Mouse (Mus musculus): ENCODE results near the gene Fst.

Gene Fst

DNA sequence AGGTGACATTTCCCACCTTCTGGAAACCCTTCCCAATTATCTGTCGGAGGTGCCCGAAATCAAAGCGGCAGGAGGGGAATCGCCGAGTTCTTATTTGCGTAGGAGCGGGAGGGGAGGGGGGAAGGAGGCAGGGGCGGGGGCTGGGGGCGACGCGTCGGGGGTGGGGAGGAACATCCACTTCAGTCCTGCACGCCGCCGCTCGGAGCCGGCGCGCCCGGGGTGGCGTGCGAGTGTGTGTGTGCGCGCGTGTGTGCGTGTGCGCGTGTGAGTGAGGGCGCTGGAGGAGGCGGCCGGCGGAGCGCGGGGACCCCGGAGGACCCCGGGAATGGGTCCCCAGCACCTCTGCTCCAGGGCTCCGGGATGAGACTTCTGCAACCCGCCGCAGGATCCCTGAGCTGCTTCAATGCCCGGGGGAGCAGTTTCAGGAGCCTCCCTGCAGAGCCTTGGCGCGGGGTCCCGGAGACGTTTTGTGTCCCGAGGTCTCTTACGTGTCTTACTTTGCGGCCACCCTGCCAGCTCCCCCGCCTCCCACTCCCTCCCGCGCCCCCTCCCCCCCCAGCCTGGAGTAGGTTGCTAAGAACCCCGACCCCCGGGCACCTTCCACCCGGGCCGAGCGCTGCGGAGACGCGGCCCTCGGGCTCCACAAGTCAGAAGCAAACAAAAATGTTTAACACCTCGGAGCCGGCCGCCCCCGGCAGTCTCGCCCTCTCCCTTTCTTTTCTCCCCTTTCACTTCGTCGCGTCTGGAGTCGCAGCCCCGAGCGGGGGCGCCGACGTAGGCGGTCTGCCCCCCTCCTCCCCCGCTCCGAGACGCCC is at the start of gene Fst:
TSS of gene Fst (minus strand) at position 66 of the 815 bp plus-strand sequence.
- no peak for DNase-seq (ENCODE audit: low read depth, low spot score)

DNA sequence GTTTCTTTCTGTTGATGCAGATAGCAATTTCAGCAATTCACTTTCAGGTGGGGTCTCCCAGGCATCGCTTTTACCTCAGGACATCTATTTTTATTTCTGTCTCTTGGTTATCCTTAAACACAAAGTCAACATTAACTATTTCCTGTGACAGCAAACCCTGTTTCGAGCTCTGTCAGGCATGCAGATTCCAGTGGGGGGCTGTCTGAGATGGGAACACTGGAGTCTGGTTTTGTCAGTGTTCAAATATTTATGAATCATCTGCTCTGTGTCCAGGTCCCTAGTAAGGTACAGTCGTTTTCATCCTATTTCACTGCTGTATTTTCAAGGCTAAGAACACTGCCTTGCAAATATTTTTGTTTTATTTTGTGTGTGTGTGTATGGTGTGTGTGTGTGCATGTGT is 35.1 kb upstream of the Fst start:
- DNase-seq (ENCODE audit: low read depth, low spot score), result no peak

DNA sequence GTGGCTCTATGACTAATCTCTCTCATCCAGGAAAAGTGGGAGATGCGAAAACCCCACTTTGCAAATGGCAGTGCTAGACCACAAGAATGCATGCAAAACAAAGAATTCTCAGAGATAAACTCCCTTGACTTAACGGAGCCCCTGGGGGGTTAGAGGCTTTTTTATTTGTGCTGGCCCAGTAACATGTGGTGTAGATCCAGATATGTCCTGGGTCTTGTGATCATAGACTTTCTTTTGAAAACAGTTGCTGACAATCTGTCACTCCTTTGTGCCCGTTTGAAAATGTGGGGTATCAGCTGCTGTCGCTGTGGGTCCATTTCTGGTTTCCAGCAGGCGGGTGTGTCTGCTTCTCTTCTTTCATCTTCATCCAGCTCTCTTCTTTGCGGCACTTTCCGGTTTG is 29.4 kb upstream of the Fst start:
- DNase-seq (ENCODE audit: low read depth, low spot score), result no peak

DNA sequence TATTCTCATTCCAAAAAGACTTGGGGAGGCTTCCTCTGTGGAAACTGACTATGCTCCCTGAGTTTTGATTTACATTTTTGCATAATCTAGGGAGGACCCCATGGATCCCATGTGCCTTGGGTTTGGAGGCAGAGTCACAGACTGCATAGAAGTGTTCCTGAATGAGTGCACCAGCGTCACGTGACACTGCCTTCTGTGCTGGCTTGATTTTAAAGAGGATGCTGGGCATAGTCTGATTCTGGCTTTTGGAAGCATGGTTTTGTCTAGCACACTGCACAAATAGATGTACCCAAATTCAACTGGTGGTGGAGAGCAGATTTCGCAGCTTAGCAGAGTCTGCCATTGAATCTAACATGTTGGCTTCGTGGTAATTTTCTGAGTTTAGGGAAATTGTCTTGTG is 19.6 kb upstream of the Fst start:
- no peak for DNase-seq (ENCODE audit: low read depth, low spot score)

DNA sequence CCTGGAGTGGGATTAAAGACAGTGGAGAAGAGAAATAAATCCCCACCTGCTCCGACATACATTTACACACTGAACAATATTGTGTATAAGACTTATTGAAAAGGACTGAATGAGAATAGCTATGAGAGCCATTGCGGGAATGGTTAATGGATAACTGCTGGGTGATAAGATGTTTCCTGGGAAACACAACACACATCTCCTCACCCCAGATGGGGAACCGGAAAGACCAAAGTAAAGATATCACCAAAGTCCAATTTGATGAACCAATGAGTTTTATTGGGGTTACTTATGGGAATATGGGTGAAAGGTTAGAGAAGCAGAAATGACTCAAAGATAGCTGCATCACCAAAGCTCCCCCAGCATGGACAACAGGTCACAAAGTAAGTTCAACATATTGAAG is 11.2 kb upstream of the Fst start:
- no peak for DNase-seq (ENCODE audit: low read depth, low spot score)

DNA sequence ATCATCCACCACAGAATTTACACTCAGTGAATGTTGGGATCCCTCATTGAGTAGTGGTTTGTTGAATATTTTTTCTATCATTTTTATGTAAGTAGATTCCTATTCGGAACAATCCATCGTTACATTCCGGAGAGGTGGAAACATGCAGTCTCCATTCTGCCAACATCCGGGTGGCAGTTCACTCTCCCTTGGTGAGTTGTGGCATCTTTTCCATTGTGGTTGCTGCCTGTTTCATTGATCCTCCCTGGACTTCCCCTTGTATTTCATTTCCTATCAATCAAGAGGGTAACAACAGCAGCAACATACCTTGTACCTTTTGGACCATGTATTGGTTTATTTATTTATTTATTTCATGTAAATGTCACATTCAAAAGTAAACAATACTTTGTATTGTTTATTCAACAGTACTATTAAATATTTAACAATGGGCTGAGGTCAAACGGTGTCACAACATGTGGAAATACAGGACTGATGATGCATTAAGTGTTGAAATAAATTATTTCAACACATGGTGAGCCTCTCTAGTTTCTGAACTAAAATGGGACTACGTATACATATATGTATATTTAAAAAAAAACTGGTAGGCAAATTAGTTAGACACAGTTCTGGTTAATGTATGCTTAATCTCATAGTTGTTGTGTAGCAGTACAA is 7.6 kb upstream of the Fst start:
- no peak for DNase-seq (ENCODE audit: low read depth, low spot score)

DNA sequence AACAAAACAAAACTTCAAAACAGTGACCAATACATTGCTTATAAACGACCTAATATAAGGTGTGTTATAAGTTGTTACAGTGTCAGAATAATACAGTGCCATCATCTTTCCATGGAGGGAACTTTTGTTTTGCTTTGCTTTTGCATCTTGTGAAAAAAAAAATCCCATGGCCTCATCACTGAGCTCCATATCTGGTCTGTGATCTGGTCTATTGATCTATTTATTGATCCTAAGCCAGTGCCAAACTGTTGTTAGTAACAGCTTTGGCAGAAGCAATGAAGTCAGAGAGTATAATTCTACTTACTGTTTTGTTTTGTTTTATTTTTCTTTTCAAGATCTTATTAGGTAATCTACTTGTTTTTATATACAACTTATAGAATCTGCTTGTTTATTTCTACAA is 6.6 kb upstream of the Fst start:
- no peak for DNase-seq (ENCODE audit: low read depth, low spot score)

DNA sequence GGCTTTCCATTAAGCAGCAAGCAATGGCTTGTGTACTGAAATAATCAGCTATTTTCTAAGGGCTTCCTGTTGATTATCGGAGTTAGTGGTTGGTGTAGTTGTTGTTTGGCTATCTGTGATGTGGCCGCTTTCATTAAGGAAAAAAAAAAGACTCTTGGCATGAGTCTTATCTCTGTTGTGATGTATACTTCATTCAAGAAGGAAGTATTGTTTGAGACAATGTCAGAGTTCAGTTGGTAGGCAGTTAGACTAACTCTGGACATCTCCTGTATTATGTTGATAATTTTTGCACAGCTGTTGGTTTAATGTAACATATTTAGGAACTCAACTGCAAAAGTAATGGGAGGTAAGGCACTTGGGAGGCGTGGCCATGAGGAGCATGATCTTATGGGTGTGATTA is 6.1 kb upstream of the Fst start:
- DNase-seq (ENCODE audit: low read depth, low spot score), result no peak

DNA sequence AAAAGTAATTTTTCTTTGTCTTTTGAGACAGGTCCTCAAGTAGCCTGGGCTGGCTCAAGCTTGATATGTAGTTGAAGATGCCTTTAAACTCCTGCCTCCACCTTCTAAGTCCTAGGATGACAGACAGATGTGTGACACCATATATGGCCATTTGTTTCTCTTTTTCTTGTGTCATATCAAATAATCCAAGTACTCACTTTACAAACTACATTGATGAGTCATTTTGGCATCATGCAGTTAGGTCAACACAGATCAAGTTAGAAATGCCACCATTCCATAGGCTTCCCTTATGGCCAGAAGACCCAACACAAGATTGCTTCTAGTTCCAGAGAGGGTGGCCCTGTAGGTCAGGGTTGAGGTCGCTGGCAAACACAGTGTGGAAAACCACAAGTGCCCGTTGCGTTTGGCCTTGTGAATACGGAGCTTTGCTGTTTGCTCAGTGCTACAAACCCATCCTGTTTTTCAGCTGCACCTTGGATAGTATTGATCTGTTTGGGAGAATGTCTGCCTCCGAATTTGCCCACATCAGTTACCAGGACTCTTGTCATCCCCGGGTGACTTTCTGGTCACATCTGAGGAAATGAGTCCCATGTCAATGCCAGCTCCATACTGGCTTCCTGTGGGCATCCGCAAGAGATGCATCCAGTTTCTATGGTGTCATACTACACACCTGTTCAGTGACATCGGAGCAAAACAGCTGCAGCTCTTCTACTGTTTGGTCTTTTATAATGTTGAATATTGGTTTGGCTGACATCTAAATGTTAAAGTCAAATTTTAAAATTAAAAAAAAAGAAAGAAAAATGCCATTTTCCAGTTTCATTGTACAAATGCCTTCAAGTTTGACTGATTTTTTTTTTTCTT is 4.0 kb upstream of the Fst start:
- DNase-seq (ENCODE audit: low read depth, low spot score), result no peak

DNA sequence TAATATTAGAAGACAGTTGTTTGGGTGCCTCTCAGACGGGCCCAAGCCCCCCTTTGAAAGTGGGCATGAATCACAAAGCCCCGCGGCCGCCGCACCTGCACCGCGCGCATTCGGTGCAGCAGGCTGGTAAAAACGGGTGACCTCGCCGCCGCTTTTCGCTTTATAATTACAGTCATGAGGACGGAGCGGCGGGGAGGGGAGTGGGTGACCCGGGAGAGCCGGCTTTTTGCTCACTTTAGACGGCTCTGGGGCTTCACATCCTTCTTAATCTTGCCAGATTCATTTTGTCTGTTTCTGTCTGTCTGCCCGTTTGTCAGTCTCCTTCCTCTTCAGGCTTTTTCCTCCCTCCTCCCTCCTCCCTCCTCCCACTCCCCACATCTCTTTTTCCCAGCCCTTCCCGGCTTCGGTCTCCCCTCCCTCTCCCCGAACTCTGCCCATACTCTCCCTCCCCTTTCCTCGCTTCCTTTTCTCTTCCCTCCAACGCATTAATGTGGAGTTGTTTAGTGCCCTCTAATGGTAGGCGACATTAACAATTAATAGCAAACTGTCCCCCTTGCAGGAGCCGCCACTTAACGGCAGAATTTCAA is 1.6 kb upstream of the Fst start:
- no peak for DNase-seq (ENCODE audit: low read depth, low spot score)

DNA sequence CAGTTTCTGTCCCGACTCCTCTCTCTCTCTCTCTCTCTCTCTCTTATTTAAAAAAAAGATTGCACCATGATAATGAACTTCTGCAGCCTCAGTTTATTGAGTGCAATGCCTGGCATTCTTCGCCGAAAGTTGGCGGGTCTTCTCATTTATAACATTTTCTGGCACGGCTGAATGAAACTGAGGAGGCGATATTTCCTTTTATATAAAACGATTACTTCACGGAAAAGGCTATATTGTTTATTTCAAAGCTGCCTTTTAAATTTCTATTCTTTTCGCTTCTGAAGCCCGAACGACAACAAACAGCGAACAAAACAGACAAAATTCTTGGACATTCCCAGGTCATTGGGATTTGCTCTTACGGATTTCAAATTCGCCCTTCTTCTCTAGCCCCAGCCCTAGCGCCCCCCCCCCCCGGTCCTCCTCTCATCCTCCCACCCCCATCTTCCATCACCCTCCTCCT is 980 bp upstream of the Fst start:
- no peak for DNase-seq (ENCODE audit: low read depth, low spot score)

DNA sequence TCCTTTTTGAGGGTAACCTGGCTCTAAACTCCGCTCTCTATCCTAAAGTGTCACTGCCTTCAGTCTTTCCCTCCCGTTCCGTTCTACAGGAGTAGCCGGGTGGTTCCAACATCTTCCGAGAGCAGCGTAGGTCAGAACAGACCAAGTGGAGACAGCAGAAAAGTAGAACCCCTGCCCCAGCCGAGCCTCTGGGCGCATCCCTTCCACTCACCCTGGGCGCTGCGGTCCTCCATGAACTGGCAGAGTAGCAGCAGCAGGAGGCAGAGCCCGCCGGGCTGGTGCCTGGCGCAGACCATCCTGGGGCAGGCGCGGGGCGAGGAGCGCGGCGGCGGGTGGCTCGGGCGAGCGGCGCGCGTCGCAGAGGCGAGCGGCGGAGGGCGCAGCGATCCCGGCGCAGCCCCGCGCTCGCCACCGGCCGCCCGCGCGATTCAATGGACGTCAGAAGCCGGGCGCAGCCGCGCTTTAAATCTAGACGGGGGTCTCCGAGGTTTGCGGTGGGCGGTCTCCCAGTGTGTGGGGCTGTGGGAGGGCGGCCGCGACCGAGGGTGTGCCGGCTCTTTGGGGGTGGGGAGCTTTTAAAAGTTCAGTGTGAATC is 363 bp downstream of the Fst start:
- no peak for DNase-seq (ENCODE audit: low read depth, low spot score)

DNA sequence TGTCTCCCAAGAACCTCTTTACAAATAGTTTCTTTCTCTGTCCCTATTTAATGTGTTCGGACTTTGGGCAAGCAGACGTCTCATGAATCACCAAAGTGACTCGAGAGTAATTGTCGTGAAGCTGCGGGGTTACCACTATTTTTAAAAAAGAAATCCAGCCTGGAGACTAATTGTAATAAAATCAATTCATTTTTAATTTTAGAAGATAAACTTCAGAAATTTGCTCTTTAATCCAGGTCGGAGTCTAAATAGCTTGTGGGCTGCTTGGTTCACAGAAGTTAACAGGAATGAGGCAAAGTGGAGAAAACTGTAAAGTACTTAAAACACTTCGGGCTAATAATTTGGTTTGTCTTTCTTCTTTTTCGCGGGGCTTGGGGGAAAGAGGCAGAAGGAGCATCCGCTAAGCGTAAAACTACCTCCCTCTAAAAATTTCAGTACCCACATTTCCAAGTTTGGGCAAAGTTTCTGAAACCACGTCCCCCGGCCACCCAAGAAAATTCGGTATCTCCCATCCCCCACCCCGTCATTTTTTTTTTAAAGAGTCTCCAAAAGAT is 1.1 kb downstream of the Fst start:
- DNase-seq (ENCODE audit: low read depth, low spot score), result no peak

DNA sequence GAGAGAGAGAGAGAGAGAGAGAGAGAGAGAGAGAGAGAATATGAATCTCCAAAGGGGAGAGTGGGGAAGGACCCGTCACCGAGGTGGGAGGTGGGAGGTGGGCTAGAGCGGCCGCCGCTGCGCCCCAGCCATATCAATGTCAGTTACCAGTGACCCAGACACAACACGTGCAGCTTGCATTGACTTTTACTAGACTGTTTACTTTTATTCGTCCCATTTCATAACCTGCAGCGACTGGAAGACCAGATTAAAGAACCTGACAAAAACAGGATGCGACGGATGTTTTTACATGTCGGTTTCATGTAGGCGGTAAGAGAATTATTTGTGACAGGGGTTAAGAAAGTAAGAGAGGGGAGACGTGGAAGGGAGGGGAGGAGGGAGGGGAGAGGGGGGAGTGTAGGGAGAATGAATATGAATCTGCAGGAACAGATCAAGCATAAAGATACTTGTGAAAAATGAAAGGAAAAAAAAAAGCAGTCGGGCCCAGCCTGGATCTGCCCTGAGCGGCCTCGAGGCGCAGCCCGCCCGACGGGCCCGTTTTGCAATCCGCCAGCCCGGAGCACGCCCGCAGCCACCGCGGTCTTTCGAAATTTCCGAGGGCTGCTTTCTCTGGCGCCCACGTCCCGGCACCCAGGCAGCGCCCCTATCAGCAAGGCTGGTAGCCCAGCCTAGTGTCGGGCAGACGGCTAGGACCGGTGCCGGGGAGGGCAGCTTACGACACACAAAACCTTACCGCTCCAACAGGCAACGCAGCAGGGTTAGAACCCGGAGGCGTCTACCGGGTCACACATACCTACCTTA is 1.8 kb downstream of the Fst start:
- no peak for DNase-seq (ENCODE audit: low read depth, low spot score)

DNA sequence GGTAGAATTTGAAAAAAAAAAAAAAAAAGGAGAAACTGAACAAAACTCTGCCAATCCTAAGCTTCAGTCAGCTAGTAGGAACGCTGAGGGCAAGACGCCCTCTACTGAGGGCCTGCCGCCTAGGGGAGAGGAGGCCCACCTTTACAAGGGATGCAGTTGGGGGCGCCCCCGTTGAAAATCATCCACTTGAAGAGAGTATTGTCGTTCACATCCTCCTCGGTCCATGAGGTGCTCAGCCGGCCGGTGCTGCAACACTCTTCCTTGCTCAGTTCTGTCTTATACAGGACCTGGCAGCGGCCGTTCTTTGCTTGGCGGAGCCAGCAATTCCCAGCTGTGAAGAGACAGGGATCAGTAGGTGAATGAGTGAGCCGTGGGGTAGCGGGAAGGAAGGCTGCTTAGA is 2.5 kb downstream of the Fst start:
- DNase-seq (ENCODE audit: low read depth, low spot score), result no peak

DNA sequence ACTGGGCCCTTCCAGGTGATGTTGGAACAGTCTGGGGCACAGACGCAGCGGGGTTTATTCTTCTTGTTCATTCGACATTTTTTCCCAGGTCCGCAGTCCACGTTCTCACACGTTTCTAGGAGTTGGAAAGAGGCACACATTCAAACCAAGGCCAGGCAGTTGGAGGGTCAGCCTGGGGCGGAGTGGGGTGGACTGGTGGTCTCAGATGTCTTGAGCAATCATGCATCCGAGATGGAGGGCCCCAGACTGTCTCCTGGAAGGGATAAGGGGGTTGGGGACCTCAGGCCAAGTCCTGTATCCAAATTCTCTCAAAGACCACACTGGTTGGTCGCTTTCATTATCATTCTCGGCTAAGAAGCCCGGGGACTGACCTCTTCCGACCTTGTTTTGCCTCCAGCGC is 3.0 kb downstream of the Fst start:
- no peak for DNase-seq (ENCODE audit: low read depth, low spot score)

DNA sequence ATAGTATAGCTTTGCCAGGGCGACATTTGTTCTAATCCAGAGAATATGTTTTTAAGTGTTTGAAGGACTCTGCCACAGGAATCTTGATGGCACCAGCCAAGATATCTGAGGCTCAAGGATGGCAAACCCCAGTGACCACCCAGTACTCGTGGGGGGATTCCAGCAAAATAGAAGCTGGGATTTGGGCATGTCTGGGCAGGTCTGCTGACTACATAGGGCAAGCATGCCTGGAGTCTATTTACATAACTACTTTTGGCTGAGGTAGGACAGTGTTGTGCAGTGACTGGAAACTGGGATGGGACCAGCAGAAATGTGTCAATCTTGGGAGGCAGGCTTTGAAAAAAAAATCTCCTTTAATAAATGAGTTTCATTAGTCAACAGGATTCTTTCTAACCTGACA is 11.5 kb downstream of the Fst start:
- no peak for DNase-seq (ENCODE audit: low read depth, low spot score)

DNA sequence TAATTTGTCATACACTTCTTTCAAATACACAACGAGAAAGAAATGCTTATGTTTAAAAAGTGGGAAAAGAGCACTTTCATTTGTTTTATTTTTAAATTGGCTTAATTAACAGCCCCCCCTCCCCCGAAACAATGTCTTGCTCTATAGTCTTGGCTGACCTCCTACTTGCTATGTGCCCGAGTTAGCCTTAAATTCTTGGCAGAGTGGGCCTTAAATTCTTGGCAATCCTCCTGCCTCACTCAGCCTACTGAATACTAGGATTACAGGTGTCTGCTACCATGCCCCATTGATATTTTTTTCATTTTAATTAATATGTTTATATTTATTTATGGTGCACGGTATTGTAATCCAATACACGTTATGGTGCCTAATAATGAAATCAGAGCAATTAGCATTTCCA is 26.3 kb downstream of the Fst start:
- DNase-seq (ENCODE audit: low read depth, low spot score), result no peak

DNA sequence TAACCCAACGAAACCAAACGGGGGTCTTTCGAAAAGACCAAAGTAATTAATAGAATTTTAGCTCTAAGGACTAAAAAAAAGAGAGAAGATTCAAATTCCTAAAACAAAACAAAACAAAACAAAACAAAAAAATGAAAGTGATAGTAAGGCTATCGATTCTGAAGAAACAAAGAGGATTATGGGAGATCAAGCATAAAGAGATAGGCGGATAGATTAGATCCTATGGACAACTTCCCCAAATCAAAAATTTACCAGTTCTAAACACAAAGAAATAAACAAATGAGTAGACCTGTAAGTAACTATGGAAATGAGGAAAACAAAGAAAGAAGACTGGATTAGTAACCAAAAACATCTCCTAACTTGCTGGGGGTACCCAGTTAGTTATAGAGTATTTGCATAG is 33.5 kb downstream of the Fst start:
- DNase-seq (ENCODE audit: low read depth, low spot score), result no peak

DNA sequence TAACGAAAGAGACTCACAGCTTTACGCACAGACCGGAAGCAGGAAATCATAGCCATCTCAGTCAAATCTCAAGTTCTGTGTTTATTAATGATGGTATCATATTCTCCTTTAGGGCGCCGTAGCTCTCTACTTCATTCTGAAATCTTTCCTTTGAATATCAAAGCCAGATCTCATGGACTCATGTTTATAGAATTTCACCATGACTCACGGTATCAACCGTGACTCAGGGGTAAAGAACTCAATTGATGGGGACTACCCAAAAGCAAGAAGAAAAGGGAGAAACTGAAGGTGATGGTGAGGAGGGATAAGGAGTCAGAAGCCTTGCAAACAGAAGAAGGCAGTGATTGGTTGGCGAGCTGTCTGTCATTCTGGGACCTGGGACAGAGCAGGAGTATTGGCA is 38.5 kb downstream of the Fst start:
- DNase-seq (ENCODE audit: low read depth, low spot score), result no peak

DNA sequence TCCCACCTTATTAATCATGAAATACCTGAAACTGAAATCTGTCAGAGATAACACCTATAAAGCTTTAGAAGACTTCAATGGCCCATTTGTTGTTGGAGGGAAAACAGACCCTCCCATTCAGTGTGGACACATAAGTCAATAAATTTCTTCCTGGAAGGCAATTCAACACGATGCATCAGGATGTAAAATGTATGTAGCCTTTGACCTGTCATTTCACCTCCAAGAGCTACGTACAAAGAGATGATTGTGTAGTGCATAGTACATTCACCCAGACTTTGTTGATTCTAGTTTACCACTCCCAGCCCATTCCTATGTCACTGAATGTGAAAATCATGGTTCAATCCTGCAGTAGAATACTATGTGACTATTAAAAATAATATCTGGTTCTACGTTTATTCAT is 39.4 kb downstream of the Fst start:
- no peak for DNase-seq (ENCODE audit: low read depth, low spot score)

Measured in c-Kit-negative CD71-positive TER-119-positive erythroid progenitor cells, embryonic 14.5 days (primary cell).